Mouse (Mus musculus) heart, adult 2 months (tissue): ENCODE measurements at regions not wholly inside any gene's neighbourhood (a gene's known extent, or its start where the extent isn't known, plus 50 kb on each side); places are given as distances from the start of the nearest gene placed in this dataset.

Experiments used
- CTCF ChIP-seq: fragments of 200-600 bp; IDR thresholded peaks from 2 replicates; pipeline ENCODE4 v1.8.1; 2022; ENCODE audit warnings: antibody characterized with exemption, mild to moderate bottlenecking, moderate library complexity
- EP300 ChIP-seq: fragments of 200-500 bp; IDR thresholded peaks from 2 replicates; pipeline ENCODE4 v1.6.1; 2011; ENCODE audit warnings: low read depth, low read length, control low read depth; ENCODE audit not compliant: insufficient read depth
- POLR2A ChIP-seq: fragments of 200-500 bp; IDR thresholded peaks from 2 replicates; pipeline ENCODE4 v1.6.1; 2011; ENCODE audit warnings: mild to moderate bottlenecking, low read depth, low read length, control low read depth; ENCODE audit not compliant: insufficient read depth

GRCm38 (mm10) chr2:45194335-45194734, 77.1 kb upstream of the Zeb2 start:
- TF ChIP-seq CTCF (no peak), POLR2A (no peak), EP300 (no peak)
